Mouse (Mus musculus) retina, postnatal 1 day (tissue): ENCODE results near the gene Uqcc1.
"Not testable (repeated sequence)": the region's sequence is repeated elsewhere in the genome, so short reads cannot be mapped to it uniquely, and the experiment has no call there.

ENCODE experiments used
- DNase-seq: peaks from one replicate; pipeline ENCODE4 v3.0.0-alpha.2; 2012

Gene Uqcc1

GRCm38 (mm10) chr2:155928711-155929345, 1.3 kb downstream of the Uqcc1 start:
- DNase-seq: no peak

DNA sequence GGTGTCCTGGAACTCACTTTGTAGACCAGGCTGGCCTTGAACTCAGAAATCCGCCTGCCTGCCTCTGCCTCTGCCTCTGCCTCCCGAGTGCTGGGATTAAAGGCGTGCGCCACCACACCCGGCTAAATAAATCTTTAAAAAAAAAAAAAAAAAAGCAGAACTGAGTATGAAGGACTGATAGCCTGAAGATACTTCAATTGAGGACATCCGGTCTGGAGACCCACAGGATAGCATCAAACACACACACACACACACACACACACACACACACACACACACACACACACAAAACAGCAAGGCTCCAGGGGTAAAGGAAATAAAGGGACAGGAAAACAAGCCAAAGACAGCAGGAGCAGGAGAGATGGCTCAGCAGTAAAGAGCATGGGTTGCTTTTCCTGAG, 4.9 kb downstream of the Uqcc1 start:
- not testable (repeated sequence) for DNase-seq

DNA sequence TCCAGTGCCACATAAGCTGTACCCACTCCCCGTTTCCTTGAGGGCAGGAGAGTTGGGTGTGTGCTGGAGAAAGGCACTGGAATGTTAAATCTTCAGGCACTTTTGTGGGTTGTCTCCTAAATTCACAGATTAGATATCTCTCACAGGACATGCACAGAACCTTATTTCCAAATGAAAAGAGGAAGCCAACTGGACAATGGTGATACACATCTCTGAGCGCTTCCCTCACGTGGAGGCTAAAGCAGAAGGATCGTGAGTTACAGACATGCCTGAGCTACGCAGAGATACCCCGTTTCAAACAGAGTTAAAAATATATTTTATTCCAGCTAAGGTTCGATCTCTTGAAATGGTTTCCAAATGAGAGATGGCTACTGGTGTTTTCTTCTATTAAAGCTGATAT, 7.0 kb downstream of the Uqcc1 start:
- no peak for DNase-seq

GRCm38 (mm10) chr2:155914684-155915083, 15.4 kb downstream of the Uqcc1 start:
- no peak for DNase-seq

GRCm38 (mm10) chr2:155903632-155904008, 26.5 kb downstream of the Uqcc1 start:
- no peak for DNase-seq

DNA sequence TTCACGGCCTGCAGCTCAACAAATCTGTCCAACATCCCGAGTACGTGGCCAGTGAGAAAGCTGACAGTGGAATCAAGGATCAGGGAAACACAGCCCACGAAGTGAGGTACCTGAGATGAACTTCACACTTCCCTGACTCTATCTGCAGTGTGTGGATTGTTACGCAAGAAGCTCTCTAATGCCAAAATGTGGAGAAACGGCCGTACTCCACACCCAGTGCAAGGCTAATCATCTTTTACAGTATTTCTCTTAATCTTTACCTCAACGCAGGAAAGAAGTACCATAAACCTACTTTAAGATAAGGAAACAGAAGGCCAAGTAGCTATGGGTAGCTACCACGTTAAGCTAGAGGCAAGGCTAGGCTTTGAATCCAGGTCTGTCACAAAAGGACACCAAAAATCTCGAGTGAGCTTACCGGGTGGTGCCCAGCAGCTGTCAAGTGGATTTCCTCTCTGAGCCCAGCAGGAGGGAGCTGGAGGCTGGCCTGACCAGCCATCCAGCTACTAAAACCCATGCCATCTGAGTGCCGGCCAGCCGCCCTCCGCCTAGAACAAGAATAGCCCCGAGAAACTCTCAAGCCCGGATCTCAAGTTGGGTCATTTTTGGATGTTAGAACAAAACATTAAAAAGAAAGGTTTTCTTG, 27.0 kb downstream of the Uqcc1 start:
- DNase-seq: peak; percentile 31

DNA sequence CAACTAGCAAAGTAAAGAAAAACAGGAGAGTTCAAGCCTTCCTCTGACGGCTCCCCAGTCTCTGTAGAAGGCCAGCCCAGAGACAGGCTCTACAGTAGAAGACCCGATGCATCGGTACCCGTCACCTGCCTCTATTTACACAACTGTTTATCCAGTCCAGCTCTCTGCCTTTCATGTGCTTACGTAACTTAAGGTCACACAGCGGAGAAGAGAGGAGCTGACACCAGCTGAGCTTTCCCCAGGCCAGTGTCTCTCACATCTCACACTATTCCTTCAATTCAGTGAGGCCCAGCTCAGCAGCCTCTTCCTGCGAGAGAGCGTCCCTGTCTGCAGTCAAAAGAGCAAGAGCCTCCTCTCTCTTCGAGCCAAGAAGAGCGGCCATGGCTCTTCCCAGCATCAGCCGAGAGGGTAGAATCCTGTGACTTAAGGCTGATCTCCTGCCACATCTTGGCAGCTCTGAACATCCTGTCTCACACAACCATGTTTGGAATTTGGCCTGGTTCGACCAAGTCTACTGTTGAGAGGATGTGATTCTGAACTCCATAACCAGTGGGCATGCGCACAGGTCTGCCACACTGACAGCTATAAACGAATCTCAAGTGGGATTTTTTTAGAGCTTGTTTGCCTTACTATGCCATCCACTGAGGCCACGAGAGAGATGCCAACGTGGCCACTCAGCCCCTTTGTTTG, 34.9 kb downstream of the Uqcc1 start:
- DNase-seq: no peak

DNA sequence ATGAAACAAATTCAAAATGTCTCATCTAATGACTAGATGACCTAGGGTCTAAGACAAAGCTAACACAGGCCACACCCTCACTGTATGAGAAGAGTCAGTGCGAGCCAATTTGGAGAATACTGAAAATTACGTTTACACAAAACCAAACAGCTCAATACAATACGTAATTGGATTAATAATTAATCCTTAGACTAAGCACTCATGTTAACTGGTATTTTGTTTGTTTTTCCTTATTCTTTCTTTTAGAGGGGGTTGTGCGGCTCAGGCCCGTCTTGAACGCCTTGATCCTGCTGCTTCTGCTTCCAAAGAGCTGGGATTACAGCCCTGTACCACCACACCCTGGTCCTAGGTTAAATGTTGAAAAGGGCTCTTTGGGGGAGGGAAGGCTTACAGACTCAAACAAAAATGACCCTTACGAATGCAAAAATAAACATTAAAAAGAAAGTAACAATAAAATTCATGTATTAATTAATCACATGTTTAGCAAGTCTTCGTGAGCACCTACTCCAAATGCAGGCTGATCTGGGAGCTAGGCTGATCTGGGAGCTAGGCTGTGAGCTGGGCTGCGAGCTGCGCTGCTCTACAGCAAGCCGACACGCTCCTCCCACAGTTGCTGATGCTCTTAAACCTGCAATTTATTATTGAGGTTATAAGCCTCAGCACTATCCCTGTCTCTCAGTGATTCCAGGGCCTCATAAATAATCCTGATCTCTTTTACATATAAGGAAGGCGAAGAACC, 35.6 kb downstream of the Uqcc1 start:
- DNase-seq: no peak

- DNase-seq: no peak
These were observed 43.3 kb downstream of the Uqcc1 start for GRCm38 (mm10) chr2:155886776-155887175.

DNA sequence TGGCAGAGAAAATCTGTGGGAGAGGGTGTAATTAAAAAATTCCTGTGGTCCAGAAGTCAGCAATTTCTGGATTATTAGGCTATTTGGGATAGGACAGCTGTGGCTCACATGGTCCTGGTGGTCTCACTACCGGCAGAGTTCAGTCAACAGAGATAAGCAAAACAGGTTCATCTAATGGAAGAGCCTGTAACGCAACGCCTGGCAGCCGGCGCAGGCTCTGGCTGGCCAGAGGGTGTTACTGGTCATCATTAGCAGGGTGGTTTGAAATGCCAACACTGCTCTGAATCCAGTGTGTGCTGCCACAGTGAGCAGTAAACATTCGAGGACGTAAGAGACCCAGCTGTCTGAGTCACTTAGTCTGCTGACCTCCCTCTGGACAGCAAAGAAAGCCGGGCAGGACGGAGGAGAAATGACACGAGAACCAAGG, 44.8 kb downstream of the Uqcc1 start:
- DNase-seq: peak; percentile 54

DNA sequence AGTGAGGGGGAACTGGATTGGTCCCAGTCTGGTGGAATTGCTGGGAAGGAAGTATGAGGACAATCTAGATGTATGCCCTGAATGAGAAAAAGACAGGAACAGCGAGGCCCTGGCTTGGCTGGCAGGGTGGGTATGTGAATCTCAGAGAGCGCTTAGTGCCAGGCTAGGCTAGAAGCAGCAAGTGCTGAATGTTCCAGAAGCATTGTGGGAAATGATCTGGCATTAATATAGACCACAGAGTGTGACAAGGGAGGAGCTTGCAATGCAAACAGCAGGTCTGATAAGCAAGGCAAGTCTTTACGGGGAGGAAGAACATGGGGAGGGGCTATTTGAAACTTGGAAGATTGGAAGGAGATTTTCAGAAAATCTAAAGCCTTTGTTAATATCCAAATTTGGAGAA, 48.0 kb downstream of the Uqcc1 start:
- no peak for DNase-seq

DNA sequence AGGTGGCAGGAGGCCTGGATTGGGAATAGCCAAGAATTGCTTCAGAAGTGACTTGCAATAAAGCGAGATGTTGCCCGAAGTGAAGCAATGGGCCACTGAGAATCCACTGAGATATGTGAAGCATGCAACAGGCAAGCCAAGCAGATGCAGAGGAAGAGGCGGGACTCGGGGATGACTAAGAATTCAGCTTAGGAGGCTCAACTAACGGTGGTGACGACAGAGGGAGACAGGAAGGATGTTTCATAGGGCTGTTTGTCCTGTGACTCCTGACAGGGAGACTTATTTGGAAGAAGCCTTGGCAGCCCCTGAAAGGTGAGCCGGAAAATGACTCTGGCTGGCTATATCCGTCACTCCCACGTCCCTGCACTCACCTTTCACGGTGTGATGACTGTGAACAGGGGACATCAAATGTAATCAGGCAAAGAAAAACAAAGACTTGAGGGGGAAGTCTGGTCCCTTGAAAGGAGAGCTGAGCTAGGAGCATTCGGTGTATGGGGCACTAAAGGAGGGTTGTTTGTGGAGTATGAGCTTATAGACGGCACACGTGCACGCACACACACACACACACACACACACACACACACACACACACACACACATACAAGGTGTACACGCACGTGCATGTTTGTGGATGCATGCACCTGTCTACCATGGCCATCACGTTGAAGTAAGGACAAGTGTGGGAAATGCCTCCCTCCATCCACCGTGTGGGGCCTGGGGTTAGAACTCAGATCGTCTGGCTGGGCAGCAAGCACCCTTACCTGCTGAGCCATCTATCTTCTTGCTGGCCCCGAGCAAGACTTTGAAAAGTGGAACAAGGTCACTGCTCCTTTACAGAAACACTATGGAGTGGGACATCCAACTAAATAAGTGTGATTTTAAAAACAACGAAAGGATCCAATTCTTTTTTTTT, 50.9 kb downstream of the Uqcc1 start:
- no peak for DNase-seq

- no peak for DNase-seq
These were observed 56.5 kb downstream of the Uqcc1 start for GRCm38 (mm10) chr2:155873636-155874035.

DNA sequence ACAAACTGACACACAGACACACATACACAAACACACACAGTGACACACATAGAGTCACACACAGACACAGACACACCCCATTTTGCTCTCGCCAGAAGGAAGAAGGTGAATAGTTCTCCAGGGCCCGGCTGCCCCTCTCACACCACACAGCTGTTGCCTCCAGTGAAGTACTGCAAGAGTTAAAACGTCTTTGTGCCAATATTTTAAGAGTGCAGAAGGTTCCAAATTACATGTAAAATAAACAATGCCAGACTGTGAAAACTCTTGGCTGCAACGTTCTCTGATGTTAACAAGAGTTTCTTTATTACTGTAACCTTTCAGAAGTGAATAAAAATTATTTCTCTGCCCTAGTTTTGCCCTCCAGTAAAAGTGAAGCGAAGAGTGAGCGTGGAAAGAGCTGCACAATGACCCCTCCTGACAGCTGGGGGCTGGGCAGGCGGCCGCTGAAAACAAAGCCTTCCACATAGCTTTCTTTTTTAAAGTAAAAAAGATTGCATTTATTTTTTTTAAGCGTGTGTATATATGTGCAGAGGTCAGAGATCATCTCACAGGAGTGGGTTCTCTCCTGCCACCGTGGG, 57.1 kb downstream of the Uqcc1 start:
- DNase-seq: no peak

DNA sequence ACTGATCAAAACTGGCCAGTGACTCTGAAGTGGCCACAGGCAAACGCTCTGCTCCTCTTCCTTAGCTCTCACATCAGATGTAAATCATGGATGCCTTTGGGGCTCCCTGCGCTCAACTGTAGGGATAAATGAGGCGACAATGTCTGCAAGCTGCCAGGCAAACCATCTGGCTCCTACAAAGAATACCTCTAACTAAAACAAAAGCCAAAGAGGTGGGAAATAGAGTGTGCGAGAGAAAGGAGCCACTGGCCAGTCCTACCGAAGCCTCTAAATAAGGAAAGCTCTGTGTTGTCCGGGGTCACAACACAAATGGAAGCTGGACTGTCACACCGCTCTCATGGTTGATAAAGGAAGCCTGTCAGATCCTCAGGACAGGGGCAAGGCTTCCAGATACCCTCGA, 57.6 kb downstream of the Uqcc1 start:
- peak; percentile 27 for DNase-seq

DNA sequence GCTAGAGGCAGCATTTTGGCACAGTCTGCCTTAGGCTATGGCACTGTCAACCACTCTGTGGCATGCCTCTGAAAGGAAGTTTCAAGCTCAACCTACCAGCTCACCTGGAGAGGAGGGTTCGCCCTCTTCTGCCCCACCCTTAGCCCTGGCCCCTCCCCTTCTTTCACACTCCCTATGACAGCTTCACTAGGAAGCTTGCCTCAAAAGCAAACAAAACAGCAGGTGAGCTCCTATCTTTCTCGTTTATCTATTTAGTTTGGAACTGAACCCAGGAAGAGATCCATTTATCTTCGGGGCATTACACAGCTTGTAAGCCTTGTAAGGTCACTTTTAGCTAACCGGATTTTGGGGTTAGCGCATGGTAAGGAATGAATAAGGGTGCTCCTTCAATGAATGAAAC, 60.3 kb downstream of the Uqcc1 start:
- DNase-seq: no peak

GRCm38 (mm10) chr2:155868320-155868719, 61.8 kb downstream of the Uqcc1 start:
- no peak for DNase-seq

GRCm38 (mm10) chr2:155863301-155863867, 66.7 kb downstream of the Uqcc1 start:
- DNase-seq: peak; percentile 46

- peak; percentile 69 for DNase-seq
These were observed 67.4 kb downstream of the Uqcc1 start for GRCm38 (mm10) chr2:155862573-155863300.

GRCm38 (mm10) chr2:155861581-155861980, 68.5 kb downstream of the Uqcc1 start:
- DNase-seq: no peak

- DNase-seq: no peak
These were observed 70.0 kb downstream of the Uqcc1 start for GRCm38 (mm10) chr2:155860102-155860501.
